Mouse (Mus musculus) lung, adult 2 months (tissue): Measurements from ENCODE around the gene 3110009E18Rik.

Experiments used
- CTCF ChIP-seq: fragments of 200-500 bp; IDR thresholded peaks from 2 replicates; pipeline ENCODE4 v1.5.1; 2011; ENCODE audit warnings: mild to moderate bottlenecking, low read length, control low read depth; ENCODE audit not compliant: insufficient read depth
- POLR2A ChIP-seq: fragments of 200-500 bp; IDR thresholded peaks from 2 replicates; pipeline ENCODE4 v1.6.1; 2011; ENCODE audit warnings: low read depth, mild to moderate bottlenecking, control low read depth, low read length, borderline replicate concordance; ENCODE audit errors: extremely low read depth

DNA sequence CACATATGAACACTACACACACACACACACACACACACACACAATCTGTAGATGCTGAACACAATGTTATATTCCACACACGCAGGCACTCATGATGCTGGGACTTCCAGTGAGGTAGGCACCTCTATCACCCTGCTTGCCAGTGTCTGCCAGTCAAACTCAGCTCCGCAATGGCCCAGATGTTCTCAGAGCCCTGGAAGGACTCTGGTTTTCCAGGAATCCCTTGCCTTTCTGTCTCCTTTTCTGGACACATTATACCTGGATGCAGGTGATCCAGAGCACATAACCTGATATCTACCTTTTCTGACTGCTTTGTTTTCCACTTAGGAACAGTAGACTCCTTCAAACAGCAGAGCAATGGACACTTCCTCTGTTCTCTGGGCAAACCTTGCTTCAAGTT lies 75.7 kb downstream of the 3110009E18Rik start:
- TF ChIP-seq CTCF (no peak), POLR2A (no peak)
